Mouse (Mus musculus): ENCODE measurements around the gene Grin1.

- no peak for TF ChIP-seq RCOR1 (IDR thresholded peaks at IDR 0.05; ENCODE audit: low read depth, low read length)
- no peak for TF ChIP-seq POLR2A (IDR thresholded peaks at IDR 0.05; ENCODE audit: control insufficient read depth in 1 of 2, insufficient read depth in 1 of 2, low read depth in 1 of 2, low read length in 2 of 2, poor library complexity in 1 of 2)
- no peak for TF ChIP-seq CHD2 (IDR thresholded peaks at IDR 0.05; ENCODE audit: low read length)
- TF ChIP-seq USF1 (IDR thresholded peaks at IDR 0.05; ENCODE audit: low read depth, low read length), result no peak
- TF ChIP-seq ZC3H11A (IDR thresholded peaks at IDR 0.05; ENCODE audit: low read depth, low read length), result no peak
- no peak for TF ChIP-seq USF2 (IDR thresholded peaks at IDR 0.05; ENCODE audit: borderline replicate concordance in 1 of 2, insufficient read depth in 1 of 2, low read depth in 1 of 2, low read length in 2 of 2)
- TF ChIP-seq ZMIZ1 (IDR thresholded peaks at IDR 0.05; ENCODE audit: low read depth, low read length), result no peak
- TF ChIP-seq RAD21 (IDR thresholded peaks at IDR 0.05; ENCODE audit: low read depth, low read length), result no peak
- no peak for TF ChIP-seq ETS1 (IDR thresholded peaks at IDR 0.05; ENCODE audit: low read depth, low read length)
- no peak for TF ChIP-seq CTCF (IDR thresholded peaks at IDR 0.05 in 2 of 3, conservative IDR thresholded peaks at IDR 0.05 in 1 of 3; ENCODE audit: control insufficient read depth in 1 of 3, insufficient read depth in 1 of 3, low read depth in 2 of 3, low read length in 3 of 3, poor library complexity in 1 of 3, severe bottlenecking in 1 of 3)
- TF ChIP-seq UBTF (IDR thresholded peaks at IDR 0.05; ENCODE audit: borderline replicate concordance, insufficient read depth, low read depth, low read length), result no peak
- TF ChIP-seq TCF12 (IDR thresholded peaks at IDR 0.05; ENCODE audit: low read depth, low read length), result no peak
Measured at GRCm38 (mm10) chr2:25285551-25285950, 33.4 kb downstream of the Grin1 start.

Data from MEL (cell line).